Mouse (Mus musculus): Measurements from ENCODE around the gene Odf4.

The Odf4 gene

GRCm38 (mm10) chr11:68902823-68903222, 24.1 kb downstream of the Odf4 start:
- DNase-seq (ENCODE audit: extremely low read depth, low read depth) = no peak

- DNase-seq (ENCODE audit: extremely low read depth, low read depth) = no peak
Observed at GRCm38 (mm10) chr11:68902367-68902766, 24.5 kb downstream of the Odf4 start.

GRCm38 (mm10) chr11:68902047-68902364, 24.9 kb downstream of the Odf4 start:
- no peak for DNase-seq (ENCODE audit: extremely low read depth, low read depth)

GRCm38 (mm10) chr11:68901351-68902046, 25.4 kb downstream of the Odf4 start, which contains the start of gene Rpl26:
Gene Rpl26, plus strand, starts transcription at chr11:68901583.
- DNase-seq (ENCODE audit: extremely low read depth, low read depth) = peak; percentile 95

GRCm38 (mm10) chr11:68900519-68901350, 26.1 kb downstream of the Odf4 start:
- DNase-seq (ENCODE audit: extremely low read depth, low read depth) = no peak

GRCm38 (mm10) chr11:68899815-68900214, 27.1 kb downstream of the Odf4 start:
- DNase-seq (ENCODE audit: extremely low read depth, low read depth) = peak; percentile 41

- no peak for DNase-seq (ENCODE audit: extremely low read depth, low read depth)
Observed at GRCm38 (mm10) chr11:68898790-68899189, 28.1 kb downstream of the Odf4 start.

- DNase-seq (ENCODE audit: extremely low read depth, low read depth) = no peak
Observed at GRCm38 (mm10) chr11:68897838-68898237, 29.0 kb downstream of the Odf4 start.

- no peak for DNase-seq (ENCODE audit: extremely low read depth, low read depth)
Observed at GRCm38 (mm10) chr11:68897120-68897519, 29.8 kb downstream of the Odf4 start.

- DNase-seq (ENCODE audit: extremely low read depth, low read depth) = peak; percentile 63
Observed at GRCm38 (mm10) chr11:68896247-68896646, 30.6 kb downstream of the Odf4 start.

GRCm38 (mm10) chr11:68893911-68894464, 32.9 kb downstream of the Odf4 start:
- DNase-seq (ENCODE audit: extremely low read depth, low read depth) = no peak

GRCm38 (mm10) chr11:68892233-68892832, 34.5 kb downstream of the Odf4 start:
- no peak for DNase-seq (ENCODE audit: extremely low read depth, low read depth)

GRCm38 (mm10) chr11:68891823-68892222, 35.1 kb downstream of the Odf4 start:
- DNase-seq (ENCODE audit: extremely low read depth, low read depth) = no peak

GRCm38 (mm10) chr11:68890625-68891024, 36.3 kb downstream of the Odf4 start:
- DNase-seq (ENCODE audit: extremely low read depth, low read depth) = no peak

GRCm38 (mm10) chr11:68888653-68889052, 38.2 kb downstream of the Odf4 start:
- DNase-seq (ENCODE audit: extremely low read depth, low read depth) = no peak

- DNase-seq (ENCODE audit: extremely low read depth, low read depth) = no peak
Observed at GRCm38 (mm10) chr11:68888253-68888652, 38.6 kb downstream of the Odf4 start, which contains the start of gene Rnf222. Gene Rnf222, plus strand, starts transcription at chr11:68888553.

- DNase-seq (ENCODE audit: extremely low read depth, low read depth) = no peak
Observed at GRCm38 (mm10) chr11:68886091-68886490, 40.8 kb downstream of the Odf4 start.

- no peak for DNase-seq (ENCODE audit: extremely low read depth, low read depth)
Observed at GRCm38 (mm10) chr11:68884368-68884767, 42.5 kb downstream of the Odf4 start.

GRCm38 (mm10) chr11:68883843-68884242, 43.0 kb downstream of the Odf4 start:
- no peak for DNase-seq (ENCODE audit: extremely low read depth, low read depth)

- no peak for DNase-seq (ENCODE audit: extremely low read depth, low read depth)
Observed at GRCm38 (mm10) chr11:68882107-68882506, 44.8 kb downstream of the Odf4 start.

GRCm38 (mm10) chr11:68878811-68879210, 48.1 kb downstream of the Odf4 start:
- DNase-seq (ENCODE audit: extremely low read depth, low read depth) = no peak

GRCm38 (mm10) chr11:68874841-68875240, 52.0 kb downstream of the Odf4 start:
- DNase-seq (ENCODE audit: extremely low read depth, low read depth) = no peak
